Mouse (Mus musculus) stomach, postnatal 0 days (tissue): ENCODE data around the gene Auts2. TPM values are rescaled to one million over a fixed set of nuclear protein-coding genes. Genes with fewer than 3 reads are reported as not detected.

Experiments used
- ATAC-seq: fragments of 200-750 bp; cut with Nextera tagmentation; 2 replicates; pipeline ENCODE4 v1.8.0; 2017; ENCODE audit not compliant: low FRiP score, low TSS enrichment
- DNase-seq: peaks from one replicate; pipeline ENCODE4 v3.0.0-alpha.2; 2016; ENCODE audit warnings: low spot score
- H3K27ac ChIP-seq: fragments of 300-500 bp; sonication (generic); replicated peaks from 2 replicates; pipeline ENCODE4 v1.5.1; 2014; ENCODE audit warnings: mild to moderate bottlenecking, control low read depth
- H3K27me3 ChIP-seq: fragments of 300-500 bp; sonication (generic); 2 replicates; pipeline ENCODE4 v1.6.1; 2014; ENCODE audit warnings: low read length; ENCODE audit not compliant: control insufficient read depth, insufficient read depth
- H3K36me3 ChIP-seq: fragments of 300-500 bp; sonication (generic); 2 replicates; pipeline ENCODE4 v1.6.1; 2014; ENCODE audit warnings: low read length, mixed read lengths; ENCODE audit not compliant: control insufficient read depth, insufficient read depth
- H3K4me1 ChIP-seq: fragments of 300-500 bp; sonication (generic); replicated peaks from 2 replicates; pipeline ENCODE4 v1.6.1; 2014; ENCODE audit warnings: antibody characterized with exemption; ENCODE audit not compliant: control insufficient read depth, insufficient read depth
- H3K4me2 ChIP-seq: fragments of 300-500 bp; sonication (generic); replicated peaks from 2 replicates; pipeline ENCODE4 v1.6.1; 2014; ENCODE audit warnings: low read depth, mild to moderate bottlenecking, control low read depth, moderate library complexity
- H3K4me3 ChIP-seq: fragments of 300-500 bp; sonication (generic); 2 replicates; pipeline ENCODE4 v1.5.1; 2014; ENCODE audit warnings: low read depth, low read length, control low read depth
- H3K9ac ChIP-seq: fragments of 300-500 bp; sonication (generic); 2 replicates; pipeline ENCODE4 v1.6.1; 2014; ENCODE audit warnings: mild to moderate bottlenecking, low read length, control low read depth, mixed read lengths
- H3K9me3 ChIP-seq: fragments of 300-500 bp; sonication (generic); 2 replicates; pipeline ENCODE4 v1.6.1; 2016; ENCODE audit warnings: low read length; ENCODE audit not compliant: control insufficient read depth
- CTCF ChIP-seq: IDR thresholded peaks from 2 replicates; pipeline ENCODE4 v1.5.1; 2016; ENCODE audit warnings: antibody characterized with exemption, low read depth, mild to moderate bottlenecking, moderate library complexity
- EP300 ChIP-seq: optimal IDR thresholded peaks from 2 replicates; pipeline ENCODE3; 2016; ENCODE audit warnings: antibody characterized with exemption
- WGBS: fragments of 180-500 bp; shearing (Covaris S2); extraction: QIAGEN DNeasy Blood & Tissue Kit; methylation state at CpG from one replicate; pipeline ENCODE4 v1.1.7; 2014; 5-methylcytosine and 5-hydroxymethylcytosine counted together
- polyA plus RNA-seq: library from polyadenylated mRNA; unstranded; fragments of >200 nt; fragmentation: Nextera tagmentation; extraction: Ambion mirVana; gene quantifications from 2 replicates; pipeline ENCODE4 v1.2.1, GENCODE M21; 2015

Auts2 gene
- polyA plus RNA-seq, 1 experiment from 2014 or later = 7.3 TPM

- H3K4me1 ChIP-seq = no peaks in the 10 kb centered on the region
These were observed 656.5 kb downstream of the Auts2 start for GRCm38 (mm10) chr5:131886636-131887035.

GRCm38 (mm10) chr5:131876569-131876968 lies 666.6 kb downstream of the Auts2 start:
- no peaks in the 10 kb centered on the region for H3K9me3 ChIP-seq
- no peak overlapping the region for H3K4me2 ChIP-seq
- DNase-seq (no peak), ATAC-seq (no peak)
- no peaks in the 10 kb centered on the region for H3K36me3 ChIP-seq
- H3K9ac ChIP-seq = no peak overlapping the region
- H3K27ac ChIP-seq = no peak overlapping the region
- no peaks in the 10 kb centered on the region for H3K27me3 ChIP-seq
- no peak for TF ChIP-seq CTCF
- no peak for TF ChIP-seq EP300
- no peaks in the 10 kb centered on the region for H3K4me1 ChIP-seq
- no peak overlapping the region for H3K4me3 ChIP-seq

More at GRCm38 (mm10) chr5:131886636-131887035, 656.5 kb downstream of the Auts2 start:
- H3K9ac ChIP-seq = no peak overlapping the region
- no peaks in the 10 kb centered on the region for H3K9me3 ChIP-seq
- no peak overlapping the region for H3K4me3 ChIP-seq
- no peaks in the 10 kb centered on the region for H3K27me3 ChIP-seq
- WGBS = 72% methylated on average over 3 of the region's 3 CpGs
- no peak for ATAC-seq
- no peak overlapping the region for H3K27ac ChIP-seq
- TF ChIP-seq EP300 (no peak), CTCF (no peak)
- H3K4me2 ChIP-seq = no peak overlapping the region
- no peaks in the 10 kb centered on the region for H3K36me3 ChIP-seq
- DNase-seq = no peak

GRCm38 (mm10) chr5:131875976-131876375 lies 667.2 kb downstream of the Auts2 start:
- Histone ChIP-seq H3K27me3 (no peaks in the 10 kb centered on the region), H3K4me3 (no peak overlapping the region), H3K9me3 (no peaks in the 10 kb centered on the region), H3K9ac (no peak overlapping the region), H3K4me1 (no peaks in the 10 kb centered on the region), H3K4me2 (no peak overlapping the region), H3K27ac (no peak overlapping the region), H3K36me3 (no peaks in the 10 kb centered on the region)
- DNase-seq (no peak), ATAC-seq (no peak)
- WGBS = 72% methylated on average over 4 of the region's 4 CpGs
- TF ChIP-seq EP300 (no peak), CTCF (no peak)

- Histone ChIP-seq H3K4me3 (no peak overlapping the region), H3K27me3 (no peaks in the 10 kb centered on the region), H3K4me2 (no peak overlapping the region), H3K4me1 (no peaks in the 10 kb centered on the region), H3K9me3 (no peaks in the 10 kb centered on the region), H3K27ac (no peak overlapping the region), H3K36me3 (no peaks in the 10 kb centered on the region), H3K9ac (no peak overlapping the region)
- WGBS = 80% methylated on average over 4 of the region's 4 CpGs
- TF ChIP-seq CTCF (no peak), EP300 (no peak)
- DNase-seq = no peak
- ATAC-seq = no peak
These were observed 670.0 kb downstream of the Auts2 start for GRCm38 (mm10) chr5:131873116-131873515.

GRCm38 (mm10) chr5:131869711-131870499 lies 673.2 kb downstream of the Auts2 start:
- Histone ChIP-seq H3K4me3 (no peak overlapping the region), H3K36me3 (no peaks in the 10 kb centered on the region), H3K4me2 (no peak overlapping the region), H3K27ac (no peak overlapping the region), H3K4me1 (no peaks in the 10 kb centered on the region), H3K9me3 (no peaks in the 10 kb centered on the region), H3K9ac (no peak overlapping the region), H3K27me3 (no peaks in the 10 kb centered on the region)
- TF ChIP-seq EP300 (no peak), CTCF (no peak)
- DNase-seq (no peak), ATAC-seq (no peak)
- 82% methylated on average over 11 of the region's 11 CpGs for WGBS

GRCm38 (mm10) chr5:131865200-131865599 lies 677.9 kb downstream of the Auts2 start:
- WGBS = 81% methylated on average over 5 of the region's 5 CpGs
- TF ChIP-seq EP300 = no peak
- no peak for TF ChIP-seq CTCF
- no peak for ATAC-seq
- no peaks in the 10 kb centered on the region for H3K9me3 ChIP-seq
- no peaks in the 10 kb centered on the region for H3K4me1 ChIP-seq
- no peaks in the 10 kb centered on the region for H3K36me3 ChIP-seq
- H3K27me3 ChIP-seq = no peaks in the 10 kb centered on the region
- no peak overlapping the region for H3K9ac ChIP-seq
- no peak overlapping the region for H3K27ac ChIP-seq
- H3K4me2 ChIP-seq = no peak overlapping the region
- no peak overlapping the region for H3K4me3 ChIP-seq
- no peak for DNase-seq
